Mouse (Mus musculus) lung, postnatal 25 days (tissue): ENCODE measurements around the gene Fyn.

Experiments
- DNase-seq: peaks from one replicate; pipeline ENCODE4 v3.0.0; 2022; ENCODE audit warnings: low spot score

The Fyn gene

DNA sequence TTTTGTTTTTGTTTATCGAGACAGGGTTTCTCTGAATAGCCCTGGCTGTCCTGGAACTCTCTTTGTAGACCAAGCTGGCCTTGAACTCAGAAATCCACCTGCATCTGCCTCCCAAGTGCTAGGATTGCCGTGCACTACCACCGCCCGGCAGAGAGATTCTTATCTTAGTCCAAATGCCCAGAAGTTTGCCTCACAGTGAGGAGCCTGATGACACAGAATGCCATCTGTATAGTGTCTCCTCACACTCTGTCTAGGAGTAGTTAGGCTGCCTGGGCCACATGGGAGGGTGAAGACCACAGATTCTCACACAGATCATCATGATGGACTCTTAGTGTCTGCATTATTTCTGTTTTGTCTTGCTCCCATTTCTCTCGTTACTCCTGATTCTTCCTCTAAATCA, 140.1 kb downstream of the Fyn start:
- DNase-seq = peak; percentile 16

DNA sequence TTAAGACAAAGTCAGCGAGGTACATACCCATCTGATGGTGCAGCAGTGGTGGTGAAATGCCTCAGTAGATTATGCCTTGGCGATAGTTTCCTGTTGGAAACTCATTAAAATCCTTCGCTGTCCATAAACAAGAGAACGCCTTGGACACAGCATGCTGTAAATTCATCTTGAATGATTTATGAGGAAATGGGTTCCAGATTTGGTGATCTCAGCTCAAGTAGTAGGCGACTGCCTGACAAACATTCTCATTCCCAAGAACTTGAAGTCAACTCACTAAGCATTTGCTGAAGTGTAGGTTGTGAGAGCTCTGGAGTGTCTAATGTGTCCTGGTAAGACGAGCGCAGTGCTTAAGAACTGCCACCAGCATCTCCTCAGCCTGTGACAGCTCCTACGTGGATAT, 141.3 kb downstream of the Fyn start:
- no peak for DNase-seq

DNA sequence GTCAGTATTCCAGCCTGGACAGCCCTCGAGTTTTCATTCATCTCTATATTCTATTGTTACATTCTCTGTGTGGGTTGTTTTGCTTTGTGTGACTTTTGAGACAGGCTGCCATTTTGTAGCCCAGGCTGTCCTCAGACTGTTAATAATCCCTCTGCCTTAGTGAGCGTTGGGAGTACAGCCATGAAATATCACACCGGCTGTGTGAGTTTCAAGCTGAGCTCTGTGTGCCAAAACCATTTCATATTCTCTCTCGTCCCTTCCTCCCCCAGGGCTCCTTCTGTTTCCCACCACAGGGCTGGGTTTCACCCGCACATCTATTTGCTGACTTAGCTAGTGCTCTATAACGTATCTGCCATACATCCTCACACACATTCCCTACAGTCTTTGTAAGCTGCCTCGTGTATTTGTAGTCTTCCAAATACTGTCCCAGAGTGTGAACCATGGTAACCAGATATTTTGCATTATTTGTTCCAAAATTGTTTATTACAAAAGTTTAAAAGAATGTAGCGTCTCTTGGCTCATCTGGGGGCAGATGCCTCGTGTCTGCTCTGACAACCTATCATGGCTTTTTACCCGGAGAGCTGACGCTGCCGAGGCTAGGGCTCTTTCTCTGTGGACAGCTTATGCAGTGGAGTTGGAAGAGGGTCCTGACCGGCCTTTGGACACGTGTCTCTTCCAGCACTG, 144.1 kb downstream of the Fyn start:
- no peak for DNase-seq

DNA sequence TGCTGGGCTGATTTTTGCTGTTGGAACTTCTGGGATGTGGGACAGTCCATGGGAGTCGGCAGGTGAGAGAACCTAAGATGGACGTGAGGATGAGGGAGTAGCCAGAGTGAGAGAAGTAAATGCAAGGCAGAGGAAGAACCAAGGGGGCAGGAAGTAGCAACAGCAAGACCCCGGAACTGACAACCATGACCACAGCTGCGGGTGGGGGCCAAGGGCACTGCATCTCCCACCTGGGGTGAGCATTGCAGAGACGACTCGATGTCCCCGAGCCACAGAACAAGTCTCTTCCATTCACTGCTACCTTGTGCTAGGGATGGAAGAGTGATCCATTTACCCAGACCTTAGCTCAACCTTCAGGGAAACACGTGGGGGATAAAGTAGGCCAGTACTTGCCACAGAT, 146.3 kb downstream of the Fyn start:
- DNase-seq = no peak

- no peak for DNase-seq
Measured at GRCm38 (mm10) chr10:39516541-39517133, 148.0 kb downstream of the Fyn start.

DNA sequence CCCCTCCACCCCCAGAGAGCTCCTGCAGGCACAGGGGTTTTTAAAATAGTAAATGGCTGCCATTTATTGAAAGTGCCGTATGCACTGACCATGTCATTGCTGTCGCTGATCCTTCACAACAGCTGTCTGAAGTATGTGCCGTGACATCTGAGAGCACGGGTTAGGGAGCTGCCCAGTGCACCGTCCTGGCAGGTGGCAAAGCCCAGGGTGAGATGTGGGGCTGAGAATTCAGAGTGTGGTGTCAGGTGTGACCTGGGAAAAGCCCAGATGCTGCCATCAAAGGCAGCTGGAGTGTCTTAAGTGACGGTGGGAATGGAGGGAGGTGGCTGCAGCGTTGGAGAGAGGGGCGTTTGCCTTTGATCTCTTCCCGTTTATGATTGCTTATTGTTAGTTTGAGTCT, 148.7 kb downstream of the Fyn start:
- DNase-seq = no peak

GRCm38 (mm10) chr10:39518232-39518631, 149.6 kb downstream of the Fyn start:
- DNase-seq = no peak

- no peak for DNase-seq
Measured at GRCm38 (mm10) chr10:39518859-39519258, 150.2 kb downstream of the Fyn start.

- DNase-seq = peak; percentile 68
Measured at GRCm38 (mm10) chr10:39520123-39520989, 151.7 kb downstream of the Fyn start.

GRCm38 (mm10) chr10:39521327-39521726, 152.7 kb downstream of the Fyn start:
- no peak for DNase-seq

DNA sequence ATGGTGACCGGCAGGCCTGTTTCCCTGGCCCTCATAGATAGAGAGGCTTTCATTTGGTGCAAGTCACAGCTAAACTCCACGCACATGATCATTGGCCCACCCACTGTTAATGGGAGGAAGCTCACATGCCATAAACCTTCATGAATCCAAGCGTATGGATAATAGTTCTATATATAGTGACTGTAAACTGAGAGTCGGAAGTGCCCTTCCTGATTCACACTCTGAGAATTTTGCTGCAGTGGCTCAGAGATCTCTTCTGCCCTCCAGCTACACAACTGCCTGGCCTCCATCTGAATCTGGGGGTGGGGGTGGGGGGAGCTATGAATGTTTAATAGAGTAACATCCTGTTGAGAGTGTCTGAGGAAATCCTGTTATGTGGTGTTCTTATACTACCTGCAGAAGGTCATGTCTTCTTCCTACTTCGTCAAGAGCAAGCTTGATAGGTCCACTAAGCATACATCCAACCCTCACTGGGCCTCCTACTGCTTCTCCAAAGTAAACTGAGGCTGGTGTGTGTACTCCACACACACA, 153.3 kb downstream of the Fyn start:
- no peak for DNase-seq

DNA sequence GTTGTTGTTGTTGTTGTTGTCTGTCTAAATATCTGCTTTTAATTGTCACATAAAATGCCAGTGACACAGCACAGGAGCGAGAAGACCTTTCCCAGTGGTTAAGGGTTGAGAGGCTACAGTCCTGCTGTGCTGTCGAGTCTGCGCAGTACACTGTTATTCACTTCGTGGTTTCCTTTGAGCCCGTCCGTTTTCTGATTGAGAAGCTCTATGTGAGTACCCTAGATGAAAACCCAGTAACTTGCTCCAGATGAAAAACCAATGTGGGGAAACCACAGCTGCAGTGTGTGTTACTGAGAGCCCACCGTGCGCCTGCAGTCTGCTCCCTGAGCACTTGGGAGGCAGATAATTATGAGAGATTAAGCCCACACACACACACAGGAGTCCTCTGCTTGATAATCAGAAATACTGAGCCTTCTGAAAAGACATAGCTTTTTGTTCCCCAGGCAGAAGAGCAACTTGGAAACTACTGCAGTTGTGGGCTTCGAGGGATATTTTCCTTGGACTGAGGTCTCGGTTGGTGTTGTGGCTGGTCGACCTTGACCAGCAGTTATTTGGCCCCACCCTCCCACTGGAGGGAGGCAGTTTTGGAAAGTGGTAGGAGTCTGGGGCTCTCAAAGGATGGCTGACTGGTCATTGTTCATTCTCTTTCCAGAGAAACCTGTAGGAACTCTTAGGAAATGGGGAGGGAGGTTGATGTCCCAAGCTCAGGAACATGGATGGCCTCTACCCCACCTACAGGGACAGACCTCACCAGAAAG, 154.4 kb downstream of the Fyn start:
- DNase-seq = no peak

DNA sequence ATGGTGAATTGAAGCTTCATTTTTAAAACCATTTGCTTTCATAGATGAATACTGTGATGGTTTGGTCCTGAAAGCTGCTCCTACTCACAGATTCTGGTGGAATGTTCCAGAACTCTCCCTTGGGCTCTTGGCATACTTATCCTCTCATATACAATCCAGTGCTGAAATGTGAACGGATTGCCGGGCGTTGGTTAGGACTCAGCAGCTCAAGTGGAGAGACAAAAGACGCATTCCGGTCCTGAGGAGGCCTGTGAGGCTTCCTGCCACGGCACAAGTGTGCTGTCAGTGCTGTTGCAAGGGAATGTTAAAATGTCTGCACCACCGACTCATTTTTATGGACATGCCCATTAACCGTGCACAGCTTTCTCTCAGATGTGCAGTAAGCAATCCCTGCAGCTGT, 155.7 kb downstream of the Fyn start:
- no peak for DNase-seq

DNA sequence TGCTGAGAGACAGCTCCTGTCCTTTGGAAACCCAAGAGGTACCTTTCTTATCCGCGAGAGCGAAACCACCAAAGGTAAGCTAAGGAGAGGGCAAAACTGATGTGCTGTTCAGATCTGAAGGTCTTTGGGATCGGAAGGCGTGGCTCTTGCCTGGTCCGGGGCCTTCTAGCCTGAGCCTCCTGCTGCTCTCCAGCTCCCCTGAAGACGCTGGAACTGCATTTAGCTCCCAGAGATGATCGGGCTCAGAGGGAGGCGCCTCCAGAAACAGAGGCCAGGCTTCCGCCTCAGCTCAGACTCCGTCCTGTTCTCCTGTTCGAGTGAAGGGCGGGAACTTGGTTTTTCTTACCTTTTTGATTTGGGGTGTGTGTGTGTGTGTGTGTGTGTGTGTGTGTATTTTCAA, 156.8 kb downstream of the Fyn start:
- no peak for DNase-seq

DNA sequence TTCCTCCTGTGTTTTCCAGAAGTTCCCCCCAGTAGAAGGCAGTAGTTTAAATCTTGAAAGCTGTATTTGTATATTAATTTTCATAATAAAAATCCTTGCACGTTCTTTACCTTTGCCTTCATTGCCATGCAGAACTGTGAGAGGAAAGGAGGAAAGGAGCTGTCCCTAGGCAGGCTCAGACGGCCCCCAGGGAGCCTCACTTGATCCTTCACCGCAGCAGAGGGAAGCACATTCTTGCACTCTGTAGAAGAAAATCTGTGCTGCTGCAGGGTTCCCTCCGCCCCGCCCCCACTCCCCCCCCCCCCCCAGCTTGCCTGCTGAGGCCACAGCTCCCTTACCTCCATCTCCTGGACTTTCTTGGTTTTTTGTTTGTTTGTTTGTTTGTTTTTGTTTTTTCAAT, 158.5 kb downstream of the Fyn start:
- DNase-seq = no peak

DNA sequence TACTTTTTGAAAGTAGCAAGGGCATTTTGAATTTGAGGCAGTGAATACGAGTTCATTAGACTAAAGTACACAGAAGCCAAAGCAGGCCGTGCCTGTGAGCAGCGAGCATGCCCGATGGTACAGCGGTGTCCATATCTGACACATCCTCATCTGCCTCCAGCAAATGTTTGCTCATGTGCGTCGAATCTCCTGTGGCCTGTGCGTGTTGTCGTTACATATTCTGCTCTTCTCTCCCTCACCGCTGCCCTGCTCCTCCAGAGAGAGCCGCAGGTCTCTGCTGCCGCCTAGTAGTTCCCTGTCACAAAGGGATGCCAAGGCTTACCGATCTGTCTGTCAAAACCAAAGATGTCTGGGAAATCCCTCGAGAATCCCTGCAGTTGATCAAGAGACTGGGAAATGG, 160.5 kb downstream of the Fyn start:
- no peak for DNase-seq

- no peak for DNase-seq
Measured at GRCm38 (mm10) chr10:39532008-39532740, 163.5 kb downstream of the Fyn start.

GRCm38 (mm10) chr10:39532823-39533222, 164.2 kb downstream of the Fyn start:
- no peak for DNase-seq

GRCm38 (mm10) chr10:39534324-39535026, 165.8 kb downstream of the Fyn start:
- no peak for DNase-seq

DNA sequence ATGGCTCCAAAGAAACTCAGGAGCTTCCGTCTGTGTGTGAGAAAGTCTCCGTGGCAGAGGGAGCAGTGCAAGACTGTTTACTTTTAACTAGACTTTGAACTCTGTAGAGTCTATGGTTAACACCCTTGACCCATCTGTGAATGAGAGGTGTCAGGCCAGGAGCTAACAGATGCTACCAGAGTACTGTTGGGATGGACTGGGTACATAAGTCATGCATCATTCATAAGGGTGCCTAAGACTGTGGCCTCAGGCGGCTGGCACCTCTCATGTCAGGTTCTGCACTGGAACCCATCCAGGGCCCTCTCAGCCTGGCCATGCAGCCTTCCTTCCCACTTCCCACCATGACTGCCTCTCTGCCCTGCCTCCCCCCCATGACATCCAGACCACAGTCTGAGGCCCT, 166.7 kb downstream of the Fyn start:
- no peak for DNase-seq

DNA sequence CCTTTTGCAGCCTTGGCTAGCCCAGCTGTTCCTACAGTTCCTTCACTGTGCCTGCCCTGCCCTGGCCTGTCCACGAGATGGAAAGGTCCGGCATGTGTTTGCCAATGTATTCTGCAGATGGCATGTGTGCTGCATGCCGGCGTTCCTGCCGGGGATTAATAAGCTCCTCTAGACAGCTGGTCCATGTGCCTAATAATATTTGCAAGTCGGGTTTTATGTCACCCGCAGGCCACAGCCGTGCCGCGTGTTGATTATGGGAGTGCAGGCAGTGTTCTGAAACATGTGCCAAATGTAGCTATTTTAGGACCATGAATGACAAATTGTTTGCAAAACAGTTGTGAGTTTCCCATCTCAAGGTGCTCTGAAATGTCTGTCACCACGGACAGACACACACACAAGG, 167.6 kb downstream of the Fyn start:
- DNase-seq = no peak
